Comparison of ENCODE assay signal across 9 mouse cellular contexts in genomic region chr6:114915915-114916714, GRCm38 (mm10). TPM values are rescaled to one million over a fixed set of nuclear protein-coding genes. Genes with fewer than 3 reads are reported as not detected.
DNase-seq lines count a peak whose midpoint lies in the region; ATAC-seq and TF ChIP-seq lines count a peak whose summit lies in the region.
"Had no signal": no experiment of that assay in that cellular context is flagged by ENCODE, and none has a peak within 500 bp of the region (broad histone marks: within the 10 kb centered on the region; RNA-seq: fewer than 3 reads in every experiment).

No protein-coding gene starts in this region.

- peak; percentile 53 for DNase-seq in 3T3-L1 (ENCODE audit: low read depth, low spot score)
- DNase-seq in ES-E14 (ENCODE audit: low read depth, low spot score), result no peak
- DNase-seq in cerebellum, adult 9-11 months, result no peak
- DNase-seq in adrenal gland, postnatal 14 days, result no peak
- no peak for DNase-seq in right cerebral cortex, postnatal 25 days
- no peak for DNase-seq in adrenal gland, postnatal 10 days
- DNase-seq: cerebellum, adult 18-20 months had no signal

- H3K27ac ChIP-seq in ES-E14 (ENCODE audit: insufficient read depth, low read depth, low read length, poor library complexity, severe bottlenecking), result no peak overlapping the region
- peak overlapping the region; percentile 77 for H3K27ac ChIP-seq in heart, embryonic 13.5 days (replicated peaks)
- no peak overlapping the region; the same call in 1 of the 2 replicates for H3K27ac ChIP-seq in liver, embryonic 15.5 days (replicated peaks)

- no peak for ATAC-seq in heart, embryonic 13.5 days (ENCODE audit: extremely low read depth, insufficient number of reproducible peaks, low FRiP score, low TSS enrichment)
- no peak for ATAC-seq in liver, embryonic 15.5 days (ENCODE audit: insufficient read depth)

- H3K9me3 ChIP-seq in ES-E14 (ENCODE audit: control insufficient read depth, insufficient read depth, low read depth, low read length), result no peaks in the 10 kb centered on the region
- no peaks in the 10 kb centered on the region for H3K9me3 ChIP-seq in heart, embryonic 13.5 days
- H3K9me3 ChIP-seq in liver, embryonic 15.5 days (replicated peaks), result no peaks in the 10 kb centered on the region

- H3K27me3 ChIP-seq in heart, embryonic 13.5 days (replicated peaks), result no peaks in the 10 kb centered on the region
- no peaks in the 10 kb centered on the region for H3K27me3 ChIP-seq in liver, embryonic 15.5 days

- H3K4me2 ChIP-seq in heart, embryonic 13.5 days, result peak overlapping the region; percentile 84
- H3K4me2 ChIP-seq in liver, embryonic 15.5 days, result peak overlapping the region; percentile 37

- H3K36me3 ChIP-seq in ES-E14 (ENCODE audit: control insufficient read depth, insufficient read depth, low read length, poor library complexity, severe bottlenecking), result no peaks in the 10 kb centered on the region
- H3K36me3 ChIP-seq in heart, embryonic 13.5 days, result 0 out of 2 replicates have a peak, but pooled peaks cover 3% of the 10 kb centered on the region
- H3K36me3 ChIP-seq in liver, embryonic 15.5 days (replicated peaks), result no peaks in the 10 kb centered on the region

- H3K9ac ChIP-seq in ES-E14 (ENCODE audit: insufficient read depth, low read depth, low read length, poor library complexity, severe bottlenecking), result 0 out of 2 replicates have a peak overlapping the region, but pooled peaks have one; percentile 1
- peak overlapping the region; percentile 94 for H3K9ac ChIP-seq in heart, embryonic 13.5 days
- no peak overlapping the region for H3K9ac ChIP-seq in liver, embryonic 15.5 days

- H3K4me1 ChIP-seq in ES-E14 (ENCODE audit: control insufficient read depth in 2 of 2, insufficient read depth in 2 of 2, low read length in 2 of 2, poor library complexity in 1 of 2), result peaks cover 3 to 15% of the 10 kb centered on the region in 2 experiments; a peak in 3 of 4 replicates
- peaks cover 83% of the 10 kb centered on the region for H3K4me1 ChIP-seq in heart, embryonic 13.5 days
- peaks cover 60% of the 10 kb centered on the region for H3K4me1 ChIP-seq in liver, embryonic 15.5 days (replicated peaks)

- in situ Hi-C loops in ES-E14 (cut with MboI; ENCODE audit: low sequenced_read_pairs in 2 of 2, unreplicated experiment in 2 of 2), result loop anchor here (10.0 to 25.0 kb wide), 2 partner anchors 96 to 191 kb away; no protein-coding TSS in a partner anchor

- 48% methylated on average over 19 of the region's 19 CpGs for WGBS in heart, embryonic 13.5 days
- WGBS in liver, embryonic 15.5 days (ENCODE audit: insufficient replicate concordance), result 37% methylated on average over 19 of the region's 19 CpGs

- H3K4me3 ChIP-seq in ES-E14 (ENCODE audit: insufficient read depth in 1 of 2, low read depth in 1 of 2, low read length in 2 of 2, poor library complexity in 1 of 2, severe bottlenecking in 1 of 2), result no peak overlapping the region
- peak overlapping the region; percentile 76 for H3K4me3 ChIP-seq in heart, embryonic 13.5 days
- no peak overlapping the region for H3K4me3 ChIP-seq in liver, embryonic 15.5 days (replicated peaks)

TF ChIP-seq in ES-E14, 5 proteins besides CTCF, POLR2A, EP300 and RAD21:
- TF ChIP-seq ZNF384 (IDR thresholded peaks at IDR 0.05; ENCODE audit: low read depth, low read length) (no peak), ZC3H11A (IDR thresholded peaks at IDR 0.05; ENCODE audit: borderline replicate concordance, low read depth, low read length) (no peak), HCFC1 (IDR thresholded peaks at IDR 0.05; ENCODE audit: borderline replicate concordance, insufficient read depth, low read length) (no peak), CHD2 (IDR thresholded peaks at IDR 0.05; ENCODE audit: low read depth, low read length) (no peak), MAFK (IDR thresholded peaks at IDR 0.05; ENCODE audit: insufficient read depth, low read depth, low read length) (no peak)

RNA-seq across cellular contexts. Expression of gene Vgll4, which starts 53.7 kb away (rescaled TPM):
- 17.1 and 25.5 TPM in 2 replicates for total RNA-seq in ES-E14 (2012; rRNA removed)
- polyA plus RNA-seq in heart, embryonic 13.5 days (2015; fragmentation: Nextera tagmentation; extraction: Ambion mirVana), result 62.5 and 72.1 TPM in 2 replicates
- polyA plus RNA-seq in liver, embryonic 15.5 days (2015; fragmentation: Nextera tagmentation; extraction: Ambion mirVana), result 11.2 and 11.5 TPM in 2 replicates
- 60.2 and 71.6 TPM in 2 replicates for total RNA-seq in adrenal gland, postnatal 14 days (2021)
- 10 to 100 TPM; 82.4 to 93.1 TPM for total RNA-seq in adrenal gland, postnatal 10 days (2021)
